Mouse (Mus musculus): ENCODE measurements around the gene Gab2.

DNA sequence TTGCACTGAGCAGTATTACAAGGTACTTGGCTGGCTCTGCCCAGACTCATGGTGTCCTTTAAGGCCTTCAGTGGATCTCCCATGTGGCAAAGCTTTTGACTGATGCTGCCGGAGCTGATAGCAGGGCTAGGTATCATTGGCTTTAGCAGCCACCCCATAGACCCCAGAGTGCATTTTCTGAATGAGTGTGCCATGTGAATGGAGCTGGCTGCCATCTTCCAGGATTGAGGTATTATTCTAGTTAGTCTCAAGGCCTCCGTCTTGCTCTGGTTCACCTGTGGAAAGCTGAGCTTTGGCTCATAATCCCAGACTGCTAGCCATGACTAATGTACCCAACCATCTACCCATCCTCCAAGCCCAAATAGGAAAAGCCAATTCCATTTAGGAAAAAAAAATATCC is 225.4 kb downstream of the Gab2 start:
- no peak for TF ChIP-seq CTCF (conservative IDR thresholded peaks at IDR 0.05; ENCODE audit: insufficient read depth, insufficient read length, low read depth, low read length)
- TF ChIP-seq POLR2A (IDR thresholded peaks at IDR 0.05; ENCODE audit: low read depth, low read length) = no peak

Data from kidney, adult 2 months (tissue).